Mouse (Mus musculus): Measurements from ENCODE around the gene Adam8. TPM values are rescaled to one million over a fixed set of nuclear protein-coding genes. Genes with fewer than 3 reads are reported as not detected.

Adam8 gene
- polyA plus RNA-seq, 1 experiment from 2014 or later: 0.61 TPM

- no peak overlapping the region for H3K4me2 ChIP-seq
- H3K4me3 ChIP-seq: no peak overlapping the region
- ATAC-seq: peak; percentile 40; the same call in 1 of the 2 replicates
- H3K36me3 ChIP-seq: peaks cover 96% of the 10 kb centered on the region
- 78% methylated on average over 12 of the region's 12 CpGs for WGBS (ENCODE audit: insufficient replicate concordance)
- H3K27ac ChIP-seq: no peak overlapping the region
- no peaks in the 10 kb centered on the region for H3K4me1 ChIP-seq
- H3K27me3 ChIP-seq (replicated peaks): no peaks in the 10 kb centered on the region
- H3K9ac ChIP-seq: no peak overlapping the region
- no peaks in the 10 kb centered on the region for H3K9me3 ChIP-seq (replicated peaks)
Observed at GRCm38 (mm10) chr7:140001086-140001740, 8.9 kb upstream of the Adam8 start.

- Histone ChIP-seq H3K9me3 (replicated peaks) (no peaks in the 10 kb centered on the region), H3K4me2 (no peak overlapping the region), H3K4me3 (no peak overlapping the region), H3K27me3 (replicated peaks) (no peaks in the 10 kb centered on the region), H3K36me3 (peaks cover 88% of the 10 kb centered on the region), H3K9ac (no peak overlapping the region), H3K27ac (no peak overlapping the region), H3K4me1 (no peaks in the 10 kb centered on the region)
- 91% methylated on average over 13 of the region's 13 CpGs for WGBS (ENCODE audit: insufficient replicate concordance)
- ATAC-seq: no peak
Observed at GRCm38 (mm10) chr7:139998691-139999350, 6.5 kb upstream of the Adam8 start.

GRCm38 (mm10) chr7:139994676-139995075 is 2.3 kb upstream of the Adam8 start:
- Histone ChIP-seq H3K36me3 (peaks cover 49% of the 10 kb centered on the region), H3K4me2 (no peak overlapping the region), H3K4me1 (no peaks in the 10 kb centered on the region), H3K9ac (no peak overlapping the region), H3K9me3 (replicated peaks) (no peaks in the 10 kb centered on the region), H3K4me3 (no peak overlapping the region), H3K27me3 (replicated peaks) (no peaks in the 10 kb centered on the region), H3K27ac (no peak overlapping the region)
- 0 out of 2 replicates have a peak, but pooled peaks have one; percentile 33 for ATAC-seq
- 29% methylated on average over 3 of the region's 3 CpGs for WGBS (ENCODE audit: insufficient replicate concordance)

GRCm38 (mm10) chr7:139994202-139994601 is 1.8 kb upstream of the Adam8 start:
- Histone ChIP-seq H3K4me2 (no peak overlapping the region), H3K9me3 (replicated peaks) (no peaks in the 10 kb centered on the region), H3K36me3 (peaks cover 44% of the 10 kb centered on the region), H3K4me3 (no peak overlapping the region), H3K9ac (no peak overlapping the region), H3K27ac (no peak overlapping the region), H3K27me3 (replicated peaks) (no peaks in the 10 kb centered on the region), H3K4me1 (no peaks in the 10 kb centered on the region)
- WGBS (ENCODE audit: insufficient replicate concordance): 63% methylated on average over 4 of the region's 4 CpGs
- ATAC-seq: no peak

- no peak for ATAC-seq
Observed at GRCm38 (mm10) chr7:139993532-139993931, 1.2 kb upstream of the Adam8 start.

GRCm38 (mm10) chr7:139990864-139991394 is 1.4 kb downstream of the Adam8 start:
- H3K9ac ChIP-seq: no peak overlapping the region
- WGBS (ENCODE audit: insufficient replicate concordance): 52% methylated on average over 8 of the region's 8 CpGs
- H3K4me3 ChIP-seq: no peak overlapping the region
- no peak for ATAC-seq
- H3K4me2 ChIP-seq: no peak overlapping the region
- peaks cover 12% of the 10 kb centered on the region for H3K36me3 ChIP-seq
- H3K4me1 ChIP-seq: no peaks in the 10 kb centered on the region
- H3K27ac ChIP-seq: no peak overlapping the region
- H3K27me3 ChIP-seq (replicated peaks): no peaks in the 10 kb centered on the region
- H3K9me3 ChIP-seq (replicated peaks): no peaks in the 10 kb centered on the region

More at GRCm38 (mm10) chr7:139993532-139993931, 1.2 kb upstream of the Adam8 start:
- Histone ChIP-seq H3K27me3 (replicated peaks) (no peaks in the 10 kb centered on the region), H3K4me2 (no peak overlapping the region), H3K4me1 (no peaks in the 10 kb centered on the region), H3K36me3 (peaks cover 38% of the 10 kb centered on the region), H3K27ac (no peak overlapping the region), H3K4me3 (no peak overlapping the region), H3K9ac (no peak overlapping the region), H3K9me3 (replicated peaks) (no peaks in the 10 kb centered on the region)
- WGBS (ENCODE audit: insufficient replicate concordance): 79% methylated on average over 6 of the region's 6 CpGs

- WGBS (ENCODE audit: insufficient replicate concordance): 58% methylated on average over 9 of the region's 9 CpGs
- no peak for ATAC-seq
- no peaks in the 10 kb centered on the region for H3K36me3 ChIP-seq
- no peak overlapping the region for H3K27ac ChIP-seq
- H3K4me1 ChIP-seq: no peaks in the 10 kb centered on the region
- H3K27me3 ChIP-seq (replicated peaks): no peaks in the 10 kb centered on the region
- no peak overlapping the region for H3K4me3 ChIP-seq
- H3K9ac ChIP-seq: no peak overlapping the region
- no peaks in the 10 kb centered on the region for H3K9me3 ChIP-seq (replicated peaks)
- no peak overlapping the region for H3K4me2 ChIP-seq
Observed at GRCm38 (mm10) chr7:139988272-139988671, 4.1 kb downstream of the Adam8 start.

GRCm38 (mm10) chr7:139984505-139984904 is 7.9 kb downstream of the Adam8 start:
- no peak overlapping the region for H3K4me3 ChIP-seq
- no peak overlapping the region for H3K4me2 ChIP-seq
- H3K27me3 ChIP-seq (replicated peaks): peaks cover 4% of the 10 kb centered on the region; the same call in 1 of the 2 replicates
- no peak overlapping the region for H3K9ac ChIP-seq
- ATAC-seq: no peak
- no peaks in the 10 kb centered on the region for H3K36me3 ChIP-seq
- WGBS (ENCODE audit: insufficient replicate concordance): 80% methylated on average over 11 of the region's 11 CpGs
- H3K27ac ChIP-seq: no peak overlapping the region
- H3K9me3 ChIP-seq (replicated peaks): no peaks in the 10 kb centered on the region
- peaks cover 4% of the 10 kb centered on the region; the same call in 1 of the 2 replicates for H3K4me1 ChIP-seq

- H3K4me1 ChIP-seq: peaks cover 19% of the 10 kb centered on the region
- H3K4me3 ChIP-seq: no peak overlapping the region
- H3K4me2 ChIP-seq: no peak overlapping the region
- no peaks in the 10 kb centered on the region for H3K9me3 ChIP-seq (replicated peaks)
- H3K36me3 ChIP-seq: no peaks in the 10 kb centered on the region
- H3K9ac ChIP-seq: no peak overlapping the region
- WGBS (ENCODE audit: insufficient replicate concordance): 70% methylated on average over 11 of the region's 11 CpGs
- H3K27me3 ChIP-seq (replicated peaks): peaks cover 13% of the 10 kb centered on the region; the same call in 1 of the 2 replicates
- H3K27ac ChIP-seq: no peak overlapping the region
- no peak for ATAC-seq
Observed at GRCm38 (mm10) chr7:139982058-139982457, 10.3 kb downstream of the Adam8 start.

GRCm38 (mm10) chr7:139980778-139981177 is 11.6 kb downstream of the Adam8 start:
- H3K9me3 ChIP-seq (replicated peaks): no peaks in the 10 kb centered on the region
- no peak overlapping the region for H3K9ac ChIP-seq
- no peaks in the 10 kb centered on the region for H3K36me3 ChIP-seq
- peaks cover 19% of the 10 kb centered on the region for H3K4me1 ChIP-seq
- no peak overlapping the region for H3K27ac ChIP-seq
- H3K4me2 ChIP-seq: no peak overlapping the region
- H3K4me3 ChIP-seq: no peak overlapping the region
- peaks cover 13% of the 10 kb centered on the region for H3K27me3 ChIP-seq (replicated peaks)
- 39% methylated on average over 3 of the region's 3 CpGs for WGBS (ENCODE audit: insufficient replicate concordance)
- no peak for ATAC-seq

- H3K36me3 ChIP-seq: no peaks in the 10 kb centered on the region
- peak overlapping the region; percentile 84 for H3K4me2 ChIP-seq
- H3K9me3 ChIP-seq (replicated peaks): no peaks in the 10 kb centered on the region
- WGBS (ENCODE audit: insufficient replicate concordance): 28% methylated on average over 13 of the region's 13 CpGs
- H3K9ac ChIP-seq: no peak overlapping the region
- H3K4me3 ChIP-seq: peak overlapping the region; percentile 60
- peaks cover 19% of the 10 kb centered on the region for H3K27me3 ChIP-seq (replicated peaks)
- H3K4me1 ChIP-seq: peaks cover 19% of the 10 kb centered on the region
- peak; percentile 51; the same call in 1 of the 2 replicates for ATAC-seq
- H3K27ac ChIP-seq: no peak overlapping the region
Observed at GRCm38 (mm10) chr7:139979011-139979719, 13.2 kb downstream of the Adam8 start.
